Mouse (Mus musculus) bone marrow macrophage, adult 2 months (primary cell): ENCODE measurements around the gene Ybx2.

Source experiments
- CTCF ChIP-seq: IDR thresholded peaks from 2 replicates; pipeline ENCODE4 v1.5.1; 2012; ENCODE audit warnings: low read depth, mild to moderate bottlenecking, low read length, moderate library complexity
- POLR2A ChIP-seq: IDR thresholded peaks from 2 replicates; pipeline ENCODE4 v1.6.1; 2012; ENCODE audit warnings: mild to moderate bottlenecking, low read depth, low read length, borderline replicate concordance

GRCm38 (mm10) chr11:69970775-69971174, 35.2 kb downstream of the Ybx2 start:
- TF ChIP-seq POLR2A (no peak), CTCF (no peak)
